Mouse (Mus musculus) stomach, postnatal 0 days (tissue): ENCODE results near the gene Uts2.

Experiments
- CTCF ChIP-seq: IDR thresholded peaks from 2 replicates; pipeline ENCODE4 v1.5.1; 2016; ENCODE audit warnings: antibody characterized with exemption, low read depth, mild to moderate bottlenecking, moderate library complexity
- EP300 ChIP-seq: optimal IDR thresholded peaks from 2 replicates; pipeline ENCODE3; 2016; ENCODE audit warnings: antibody characterized with exemption

- no peak for TF ChIP-seq CTCF
- TF ChIP-seq EP300, result no peak
Observed at GRCm38 (mm10) chr4:151024152-151024551, 27.3 kb downstream of the Uts2 start.
